ENCODE assay signal across 36 mouse cellular contexts in genomic region chr16:48739974-48740373, GRCm38 (mm10). TPM values are rescaled to one million over a fixed set of nuclear protein-coding genes. Genes with fewer than 3 reads are reported as not detected.
"Had no signal": no experiment of that assay in that cellular context is flagged by ENCODE, and none has a peak within 500 bp of the region (broad histone marks: within the 10 kb centered on the region; RNA-seq: fewer than 3 reads in every experiment).

No protein-coding gene starts in this region.

- DNase-seq: gastrocnemius, adult 2 months; gastrocnemius, postnatal 10 days; gastrocnemius, postnatal 25 days; heart, adult 18-20 months; heart, postnatal 10 days; heart, postnatal 4 days; kidney, adult 18-20 months; kidney, adult 8-10 months; kidney, postnatal 10 days; kidney, postnatal 25 days; kidney, postnatal 4 days; layer of hippocampus, adult 9-11 months; liver; liver, embryonic 13.5 days; liver, postnatal 0 days; lung, adult 2 months had no signal

- H3K27ac ChIP-seq: gastrocnemius, adult 2 months; heart, embryonic 10.5 days; hindbrain, embryonic 10.5 days; hindbrain, embryonic 12.5 days; hindbrain, embryonic 14.5 days; intestine, embryonic 15.5 days; layer of hippocampus, adult 2 months; left cerebral cortex, adult 2 months; limb, embryonic 10.5 days; limb, embryonic 12.5 days; liver, embryonic 13.5 days; liver, embryonic 15.5 days had no signal

- H3K4me1 ChIP-seq: heart, embryonic 10.5 days; heart, embryonic 12.5 days; hindbrain, embryonic 10.5 days; hindbrain, embryonic 12.5 days; intestine, embryonic 15.5 days; limb, embryonic 10.5 days; limb, embryonic 12.5 days; liver, embryonic 13.5 days; liver, embryonic 15.5 days had no signal

- H3K4me3 ChIP-seq: gastrocnemius, adult 2 months; heart, embryonic 10.5 days; heart, embryonic 12.5 days; hindbrain, embryonic 10.5 days; hindbrain, embryonic 12.5 days; intestine, embryonic 15.5 days; layer of hippocampus, adult 2 months; left cerebral cortex, adult 2 months; limb, embryonic 10.5 days; limb, embryonic 12.5 days; liver, embryonic 13.5 days; liver, embryonic 15.5 days had no signal

- ATAC-seq: hindbrain, embryonic 16.5 days; intestine, embryonic 15.5 days; intestine, postnatal 0 days; liver, postnatal 0 days had no signal

RNA-seq across cellular contexts. Expression of gene Trat1, which starts 31.8 kb away (rescaled TPM):
- total RNA-seq: gastrocnemius, adult 2 months; gastrocnemius, postnatal 10 days; gastrocnemius, postnatal 25 days; gastrocnemius, postnatal 4 days; heart, adult 8-10 months; heart, postnatal 25 days; heart, postnatal 4 days had no signal
- polyA plus RNA-seq: heart, embryonic 10.5 days; heart, embryonic 12.5 days; heart, embryonic 14.5 days; hindbrain, embryonic 10.5 days; hindbrain, embryonic 12.5 days; kidney, embryonic 14.5 days; kidney, embryonic 16.5 days; limb, embryonic 10.5 days; limb, embryonic 12.5 days; liver, embryonic 11.5 days; liver, embryonic 13.5 days; liver, embryonic 15.5 days; liver, postnatal 0 days had no signal
